Mouse (Mus musculus) midbrain, embryonic 16.5 days (tissue): ENCODE data around the gene Hlx. TPM values are rescaled to one million over a fixed set of nuclear protein-coding genes. Genes with fewer than 3 reads are reported as not detected.

ENCODE experiments used
- ATAC-seq: fragments of 200-750 bp; cut with Nextera tagmentation; 2 replicates; pipeline ENCODE4 v1.8.0; 2017; ENCODE audit warnings: moderate TSS enrichment
- H3K27ac ChIP-seq: fragments of 300-500 bp; sonication (generic); 2 replicates; pipeline ENCODE4 v1.5.1; 2014; ENCODE audit warnings: mild to moderate bottlenecking, low read length, mixed read lengths
- H3K27me3 ChIP-seq: fragments of 300-500 bp; sonication (generic); 2 replicates; pipeline ENCODE4 v1.6.1; 2014; ENCODE audit warnings: low read depth, low read length, mixed read lengths; ENCODE audit not compliant: control insufficient read depth, insufficient read depth
- H3K36me3 ChIP-seq: fragments of 300-500 bp; sonication (generic); 2 replicates; pipeline ENCODE4 v1.6.1; 2014; ENCODE audit warnings: mild to moderate bottlenecking, low read length, moderate library complexity, mixed read lengths; ENCODE audit not compliant: control insufficient read depth, insufficient read depth
- H3K4me1 ChIP-seq: fragments of 300-500 bp; sonication (generic); 2 replicates; pipeline ENCODE4 v1.6.1; 2014; ENCODE audit warnings: mild to moderate bottlenecking, low read length, mixed read lengths; ENCODE audit not compliant: control insufficient read depth, insufficient read depth
- H3K4me2 ChIP-seq: fragments of 300-500 bp; sonication (generic); 2 replicates; pipeline ENCODE4 v1.6.1; 2014; ENCODE audit warnings: mild to moderate bottlenecking, low read length, mixed read lengths
- H3K4me3 ChIP-seq: fragments of 300-500 bp; sonication (generic); 2 replicates; pipeline ENCODE4 v1.5.1; 2014; ENCODE audit warnings: low read depth, mild to moderate bottlenecking, low read length, moderate library complexity, mixed read lengths
- H3K9ac ChIP-seq: fragments of 300-500 bp; sonication (generic); 2 replicates; pipeline ENCODE4 v1.6.1; 2014; ENCODE audit warnings: low read depth, low read length, mixed read lengths
- H3K9me3 ChIP-seq: fragments of 300-500 bp; sonication (generic); replicated peaks from 2 replicates; pipeline ENCODE4 v1.6.1; 2014; ENCODE audit warnings: mild to moderate bottlenecking, low read length, mixed read lengths; ENCODE audit not compliant: control insufficient read depth, poor library complexity, severe bottlenecking
- WGBS: fragments of 180-500 bp; shearing (Covaris S2); extraction: QIAGEN DNeasy Blood & Tissue Kit; methylation state at CpG from one replicate; pipeline ENCODE4 v1.1.7; 2014; 5-methylcytosine and 5-hydroxymethylcytosine counted together
- polyA plus RNA-seq: library from polyadenylated mRNA; unstranded; fragments of >200 nt; fragmentation: Nextera tagmentation; extraction: Ambion mirVana; gene quantifications from 2 replicates; pipeline ENCODE4 v1.2.1, GENCODE M21; 2015

Gene Hlx
- polyA plus RNA-seq = 1.1 and 1.2 TPM in 2 replicates

- Histone ChIP-seq H3K9me3 (no peaks in the 10 kb centered on the region), H3K9ac (peak within 1 kb of the TSS; percentile 40; the same call in 1 of the 2 replicates), H3K4me3 (peak within 1 kb of the TSS; percentile 35), H3K4me2 (peak within 1 kb of the TSS; percentile 51), H3K27me3 (peaks cover 41% of the 10 kb centered on the region), H3K27ac (no peak within 1 kb of the TSS), H3K4me1 (peaks cover 13% of the 10 kb centered on the region), H3K36me3 (no peaks in the 10 kb centered on the region)
- WGBS = under 1% methylated on average over 32 of the region's 32 CpGs
- peak; percentile 55; the same call in 1 of the 2 replicates for ATAC-seq
Measured at GRCm38 (mm10) chr1:184732556-184733049, at the start of gene Hlx. TSS of gene Hlx (minus strand) at chr1:184732619.

DNA sequence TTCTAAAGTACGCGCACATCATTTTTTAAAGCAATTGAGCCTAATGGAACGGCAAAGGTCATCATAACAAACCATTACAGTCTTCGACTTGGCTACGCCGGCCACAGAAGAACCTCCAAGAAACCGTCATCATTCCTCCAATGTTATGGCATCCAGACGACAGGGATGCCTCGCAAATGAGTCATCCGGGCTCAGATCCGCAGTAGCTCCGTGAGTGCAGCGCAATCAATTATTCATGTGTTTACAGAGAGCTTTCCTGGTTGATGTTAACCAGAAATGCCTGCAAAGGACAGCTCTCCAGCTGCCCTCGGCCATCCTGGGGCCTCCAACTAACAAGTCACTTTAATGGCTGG, 49.7 kb upstream of the Hlx start:
- ATAC-seq = no peak
- H3K27me3 ChIP-seq = no peaks in the 10 kb centered on the region
- no peak overlapping the region for H3K27ac ChIP-seq
- H3K4me1 ChIP-seq = no peaks in the 10 kb centered on the region
- WGBS = 84% methylated on average over 14 of the region's 14 CpGs
- H3K9me3 ChIP-seq = no peaks in the 10 kb centered on the region
- no peak overlapping the region for H3K4me2 ChIP-seq
- no peak overlapping the region for H3K9ac ChIP-seq
- no peak overlapping the region for H3K4me3 ChIP-seq
- H3K36me3 ChIP-seq = no peaks in the 10 kb centered on the region

- no peaks in the 10 kb centered on the region for H3K9me3 ChIP-seq
- no peak overlapping the region for H3K4me3 ChIP-seq
- H3K9ac ChIP-seq = no peak overlapping the region
- WGBS = 82% methylated on average over 10 of the region's 10 CpGs
- H3K27ac ChIP-seq = no peak overlapping the region
- no peaks in the 10 kb centered on the region for H3K36me3 ChIP-seq
- no peaks in the 10 kb centered on the region for H3K27me3 ChIP-seq
- no peak for ATAC-seq
- no peaks in the 10 kb centered on the region for H3K4me1 ChIP-seq
- H3K4me2 ChIP-seq = no peak overlapping the region
Measured at GRCm38 (mm10) chr1:184781286-184782160, 49.1 kb upstream of the Hlx start.

DNA sequence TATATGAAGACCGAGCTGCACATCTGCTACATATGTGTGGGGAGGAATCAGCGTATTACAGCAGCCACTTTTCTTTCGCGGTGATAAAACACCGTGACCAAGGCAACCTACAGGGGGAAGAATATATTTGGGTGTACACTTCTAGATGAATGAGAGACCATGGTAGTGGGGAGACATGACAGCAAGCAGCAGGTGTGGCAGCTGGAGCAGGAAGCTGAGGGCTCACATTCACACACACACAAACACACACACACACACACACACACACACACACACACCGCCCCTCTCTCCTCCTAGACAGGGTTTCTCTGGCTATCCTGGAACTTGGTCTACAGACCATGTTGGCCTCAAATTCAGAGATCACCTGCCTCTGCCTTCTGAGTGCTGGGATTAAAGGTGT, 45.7 kb upstream of the Hlx start:
- Histone ChIP-seq H3K27me3 (no peaks in the 10 kb centered on the region), H3K36me3 (no peaks in the 10 kb centered on the region), H3K9me3 (no peaks in the 10 kb centered on the region), H3K4me1 (no peaks in the 10 kb centered on the region), H3K9ac (no peak overlapping the region), H3K27ac (no peak overlapping the region), H3K4me3 (no peak overlapping the region), H3K4me2 (no peak overlapping the region)
- ATAC-seq = no peak
- WGBS = 90% methylated on average over 6 of the region's 6 CpGs

DNA sequence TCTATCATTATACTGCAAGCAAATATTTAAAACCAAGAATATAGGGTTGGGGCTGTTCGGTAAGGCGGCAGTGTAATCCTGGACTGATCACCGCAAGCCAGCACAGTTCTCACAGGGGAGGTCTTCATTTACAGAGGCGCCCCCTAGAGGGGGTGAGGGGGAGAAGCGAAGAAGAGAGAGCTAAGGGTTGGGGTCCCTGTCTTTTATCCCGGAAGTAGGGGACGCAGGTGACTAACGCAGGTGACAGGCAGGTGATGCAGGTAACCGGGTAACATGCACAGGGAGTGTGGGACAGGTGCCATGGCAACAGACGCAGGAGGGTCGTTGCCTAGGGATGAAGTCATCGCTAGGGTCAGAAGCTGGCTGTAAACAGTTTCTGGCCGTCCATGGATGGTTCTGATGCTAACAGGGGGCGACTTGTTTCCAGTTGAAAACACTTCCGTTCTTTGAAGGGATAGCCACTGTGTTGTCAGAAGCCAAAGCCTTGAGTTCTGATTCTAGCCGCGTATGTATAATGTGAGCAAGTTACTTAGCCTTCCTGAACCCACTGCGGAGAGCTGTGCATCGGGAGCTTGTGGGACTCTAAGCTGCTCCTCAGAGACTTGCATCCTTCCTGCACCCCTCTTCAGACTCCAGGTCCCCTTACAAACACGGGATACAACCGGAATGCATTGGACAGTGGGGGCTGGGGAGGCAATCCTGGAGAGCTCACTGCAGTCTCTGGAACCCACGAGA, 44.8 kb upstream of the Hlx start:
- ATAC-seq = no peak
- no peaks in the 10 kb centered on the region for H3K36me3 ChIP-seq
- H3K9ac ChIP-seq = no peak overlapping the region
- no peak overlapping the region for H3K4me2 ChIP-seq
- H3K4me3 ChIP-seq = no peak overlapping the region
- no peak overlapping the region for H3K27ac ChIP-seq
- H3K9me3 ChIP-seq = no peaks in the 10 kb centered on the region
- H3K27me3 ChIP-seq = no peaks in the 10 kb centered on the region
- WGBS = 30% methylated on average over 22 of the region's 22 CpGs
- H3K4me1 ChIP-seq = no peaks in the 10 kb centered on the region

GRCm38 (mm10) chr1:184775289-184775688, 42.9 kb upstream of the Hlx start:
- no peaks in the 10 kb centered on the region for H3K36me3 ChIP-seq
- H3K4me2 ChIP-seq = no peak overlapping the region
- ATAC-seq = no peak
- H3K9ac ChIP-seq = no peak overlapping the region
- 53% methylated on average over 9 of the region's 9 CpGs for WGBS
- no peaks in the 10 kb centered on the region for H3K9me3 ChIP-seq
- H3K27me3 ChIP-seq = no peaks in the 10 kb centered on the region
- H3K27ac ChIP-seq = no peak overlapping the region
- H3K4me3 ChIP-seq = no peak overlapping the region
- no peaks in the 10 kb centered on the region for H3K4me1 ChIP-seq

GRCm38 (mm10) chr1:184771891-184772249, 39.5 kb upstream of the Hlx start:
- H3K4me1 ChIP-seq = no peaks in the 10 kb centered on the region
- no peak for ATAC-seq
- H3K27ac ChIP-seq = no peak overlapping the region
- WGBS = 10% methylated on average over 9 of the region's 9 CpGs
- H3K36me3 ChIP-seq = no peaks in the 10 kb centered on the region
- no peak overlapping the region for H3K9ac ChIP-seq
- no peak overlapping the region for H3K4me3 ChIP-seq
- H3K27me3 ChIP-seq = no peaks in the 10 kb centered on the region
- peak overlapping the region; percentile 9; the same call in 1 of the 2 replicates for H3K4me2 ChIP-seq
- no peaks in the 10 kb centered on the region for H3K9me3 ChIP-seq

GRCm38 (mm10) chr1:184771202-184771890, 38.9 kb upstream of the Hlx start:
- Histone ChIP-seq H3K9me3 (no peaks in the 10 kb centered on the region), H3K36me3 (no peaks in the 10 kb centered on the region), H3K4me3 (no peak overlapping the region), H3K4me2 (peak overlapping the region; percentile 27), H3K27ac (no peak overlapping the region), H3K27me3 (no peaks in the 10 kb centered on the region), H3K9ac (no peak overlapping the region), H3K4me1 (no peaks in the 10 kb centered on the region)
- WGBS = 29% methylated on average over 18 of the region's 18 CpGs
- ATAC-seq = no peak
